Mouse (Mus musculus) left cerebral cortex, adult 2 months (tissue): ENCODE results near the gene Slc26a3. TPM values are rescaled to one million over a fixed set of nuclear protein-coding genes. Genes with fewer than 3 reads are reported as not detected.
"Not testable (repeated sequence)": the region's sequence is repeated elsewhere in the genome, so short reads cannot be mapped to it uniquely, and the experiment has no call there.

Source experiments
- DNase-seq, 2 experiments: peaks; one replicate each; pipeline ENCODE4 v3.0.0; 2021 to 2022; ENCODE audit warnings: low spot score in 2 of 2, mixed read lengths in 1 of 2; ENCODE audit errors: extremely low spot score in 1 of 2
- H3K27ac ChIP-seq: fragments of 200-600 bp; 2 replicates; pipeline ENCODE4 v1.8.1; 2022
- H3K4me3 ChIP-seq: fragments of 200-600 bp; 2 replicates; pipeline ENCODE4 v1.8.1; 2022
- CTCF ChIP-seq: fragments of 200-600 bp; IDR thresholded peaks from 2 replicates; pipeline ENCODE4 v1.8.1; 2022; ENCODE audit warnings: antibody characterized with exemption, mild to moderate bottlenecking, moderate library complexity
- intact Hi-C: fragments of 180-260 bp; cut with DNase I; formaldehyde crosslinking; loops from one replicate; pipeline ENCODE4 v1.15.1; 2025
- total RNA-seq, 2 experiments: library from RNA; stranded (reverse); gene quantifications; 2 replicates each; pipeline ENCODE4 v1.2.3; 2021

Slc26a3 gene
- total RNA-seq, 2 experiments from 2014 or later: 0.38 TPM; not detected in 1

GRCm38 (mm10) chr12:31439612-31440011, 48.9 kb downstream of the Slc26a3 start:
- Histone ChIP-seq H3K27ac (no peak overlapping the region), H3K4me3 (no peak overlapping the region)
- DNase-seq: no peak
- TF ChIP-seq CTCF: no peak
- intact Hi-C loops: no loop called here

GRCm38 (mm10) chr12:31444131-31444546, 53.5 kb downstream of the Slc26a3 start:
- Histone ChIP-seq H3K27ac (no peak overlapping the region), H3K4me3 (no peak overlapping the region)
- no peak for DNase-seq
- no peak for TF ChIP-seq CTCF
- intact Hi-C loops: no loop called here

GRCm38 (mm10) chr12:31444827-31445226, 54.2 kb downstream of the Slc26a3 start:
- no peak for TF ChIP-seq CTCF
- intact Hi-C loops: no loop called here
- H3K27ac ChIP-seq: no peak overlapping the region
- H3K4me3 ChIP-seq: no peak overlapping the region
- DNase-seq: no peak

- no peak for DNase-seq
- intact Hi-C loops: no loop called here
Observed at GRCm38 (mm10) chr12:31449341-31449740, 58.7 kb downstream of the Slc26a3 start.

GRCm38 (mm10) chr12:31456271-31456670, 65.6 kb downstream of the Slc26a3 start:
- intact Hi-C loops: loop anchor here (10.0 kb wide), 1 partner anchor 341 kb away; no protein-coding TSS in a partner anchor
- Histone ChIP-seq H3K27ac (no peak overlapping the region), H3K4me3 (no peak overlapping the region)
- TF ChIP-seq CTCF: no peak
- no peak for DNase-seq

More at GRCm38 (mm10) chr12:31449341-31449740, 58.7 kb downstream of the Slc26a3 start:
- Histone ChIP-seq H3K27ac (no peak overlapping the region), H3K4me3 (no peak overlapping the region)
- TF ChIP-seq CTCF: no peak

GRCm38 (mm10) chr12:31458474-31458873, 67.8 kb downstream of the Slc26a3 start:
- TF ChIP-seq CTCF: no peak
- Histone ChIP-seq H3K4me3 (no peak overlapping the region), H3K27ac (no peak overlapping the region)
- DNase-seq: no peak
- intact Hi-C loops: loop anchor here (10.0 kb wide), 1 partner anchor 344 kb away; no protein-coding TSS in a partner anchor

GRCm38 (mm10) chr12:31460270-31460669, 69.6 kb downstream of the Slc26a3 start:
- TF ChIP-seq CTCF: peak; percentile 21
- H3K4me3 ChIP-seq, H3K27ac ChIP-seq, DNase-seq, intact Hi-C loops: not testable (repeated sequence)

GRCm38 (mm10) chr12:31461371-31461770, 70.7 kb downstream of the Slc26a3 start:
- DNase-seq: no peak

GRCm38 (mm10) chr12:31462615-31463014, 71.9 kb downstream of the Slc26a3 start:
- DNase-seq: no peak
- no peak for TF ChIP-seq CTCF
- no peak overlapping the region for H3K27ac ChIP-seq
- H3K4me3 ChIP-seq: no peak overlapping the region
- intact Hi-C loops: no loop called here

More at GRCm38 (mm10) chr12:31461371-31461770, 70.7 kb downstream of the Slc26a3 start:
- intact Hi-C loops: no loop called here
- no peak overlapping the region for H3K4me3 ChIP-seq
- TF ChIP-seq CTCF: no peak
- no peak overlapping the region for H3K27ac ChIP-seq

- intact Hi-C loops, H3K4me3 ChIP-seq, DNase-seq, H3K27ac ChIP-seq: not testable (repeated sequence)
Observed at GRCm38 (mm10) chr12:31478182-31478581, 87.5 kb downstream of the Slc26a3 start.

GRCm38 (mm10) chr12:31486431-31486830, 95.8 kb downstream of the Slc26a3 start:
- intact Hi-C loops: no loop called here
- Histone ChIP-seq H3K4me3 (no peak overlapping the region), H3K27ac (no peak overlapping the region)
- no peak for TF ChIP-seq CTCF
- no peak for DNase-seq

- no peak for DNase-seq
- Histone ChIP-seq H3K4me3 (peak overlapping the region; percentile 81), H3K27ac (peak overlapping the region; percentile 99)
- intact Hi-C loops: no loop called here
- TF ChIP-seq CTCF: no peak
Observed at GRCm38 (mm10) chr12:31498936-31499313, 108.3 kb downstream of the Slc26a3 start.

- Histone ChIP-seq H3K4me3 (peak within 1 kb of the TSS; percentile 81), H3K27ac (peak within 1 kb of the TSS; percentile 99)
- intact Hi-C loops: loop anchor here (5.0 to 10.0 kb wide), 2 partner anchors 125 to 128 kb away; no protein-coding TSS in a partner anchor
- no peak for TF ChIP-seq CTCF
- DNase-seq: peak; percentile 96 to 97
Observed at GRCm38 (mm10) chr12:31499314-31500131, 108.9 kb downstream of the Slc26a3 start, which contains the start of gene Cbll1. Gene Cbll1 (minus strand): TSS chr12:31499616.
